Mouse (Mus musculus) MEL (cell line): ENCODE results near the gene St13.

Experiments used
- BHLHE40 ChIP-seq: IDR thresholded peaks from 2 replicates; pipeline ENCODE4 v1.6.1; 2012; ENCODE audit warnings: low read depth, mild to moderate bottlenecking, inconsistent platforms, low read length, improper control_type of control experiment, borderline replicate concordance
- CTCF ChIP-seq, 3 experiments: IDR thresholded peaks in 2 of 3; conservative IDR thresholded peaks in 1 of 3; 2 replicates each; pipeline ENCODE4 v1.5.1; 2011 to 2012; ENCODE audit warnings: low read length in 3 of 3, low read depth in 2 of 3, mild to moderate bottlenecking in 2 of 3, improper control_type of control experiment in 1 of 3, inconsistent platforms in 1 of 3, mixed read lengths in 1 of 3, moderate library complexity in 1 of 3; ENCODE audit not compliant: control insufficient read depth in 1 of 3, insufficient read depth in 1 of 3, poor library complexity in 1 of 3, severe bottlenecking in 1 of 3
- ETS1 ChIP-seq: IDR thresholded peaks from 2 replicates; pipeline ENCODE4 v1.6.1; 2012; ENCODE audit warnings: low read depth, mild to moderate bottlenecking, inconsistent platforms, low read length, improper control_type of control experiment, moderate library complexity
- GATA1 ChIP-seq: IDR thresholded peaks from 2 replicates; pipeline ENCODE4 v1.6.1; 2011; ENCODE audit warnings: low read depth, low read length, improper control_type of control experiment
- JUND ChIP-seq: IDR thresholded peaks from 2 replicates; pipeline ENCODE4 v1.6.1; 2011; ENCODE audit warnings: low read depth, mild to moderate bottlenecking, improper control_type of control experiment, low read length
- MAX ChIP-seq: IDR thresholded peaks from 2 replicates; pipeline ENCODE4 v1.6.1; 2011; ENCODE audit warnings: low read length, improper control_type of control experiment
- MEF2A ChIP-seq: IDR thresholded peaks from 2 replicates; pipeline ENCODE4 v1.6.1; 2014; ENCODE audit warnings: low read depth, mild to moderate bottlenecking, inconsistent platforms, low read length, improper control_type of control experiment; ENCODE audit not compliant: poor library complexity, insufficient replicate concordance, severe bottlenecking; ENCODE audit errors: extremely low read depth
- MYC ChIP-seq: IDR thresholded peaks from 2 replicates; pipeline ENCODE4 v1.6.1; 2011; ENCODE audit warnings: low read depth, mild to moderate bottlenecking, low read length, improper control_type of control experiment, moderate library complexity
- POLR2A ChIP-seq, 2 experiments: IDR thresholded peaks; 2 replicates each; pipeline ENCODE4 v1.6.1; 2011 to 2012; ENCODE audit warnings: low read length in 2 of 2, mild to moderate bottlenecking in 2 of 2, control low read depth in 1 of 2, improper control_type of control experiment in 1 of 2, low read depth in 1 of 2, moderate library complexity in 1 of 2; ENCODE audit not compliant: control insufficient read depth in 1 of 2, insufficient read depth in 1 of 2, poor library complexity in 1 of 2
- POLR2AphosphoS2 ChIP-seq: IDR thresholded peaks from 2 replicates; pipeline ENCODE4 v1.6.1; 2011; ENCODE audit warnings: low read length, improper control_type of control experiment
- TBP ChIP-seq: IDR thresholded peaks from 2 replicates; pipeline ENCODE4 v1.8.0; 2011; ENCODE audit warnings: low read depth, low read length, improper control_type of control experiment
- TCF12 ChIP-seq: IDR thresholded peaks from 2 replicates; pipeline ENCODE4 v1.6.1; 2014; ENCODE audit warnings: low read depth, mild to moderate bottlenecking, inconsistent platforms, low read length, improper control_type of control experiment, moderate library complexity
- UBTF ChIP-seq: IDR thresholded peaks from 2 replicates; pipeline ENCODE4 v1.6.1; 2012; ENCODE audit warnings: low read depth, mild to moderate bottlenecking, inconsistent platforms, low read length, improper control_type of control experiment, moderate library complexity, borderline replicate concordance; ENCODE audit not compliant: insufficient read depth

DNA sequence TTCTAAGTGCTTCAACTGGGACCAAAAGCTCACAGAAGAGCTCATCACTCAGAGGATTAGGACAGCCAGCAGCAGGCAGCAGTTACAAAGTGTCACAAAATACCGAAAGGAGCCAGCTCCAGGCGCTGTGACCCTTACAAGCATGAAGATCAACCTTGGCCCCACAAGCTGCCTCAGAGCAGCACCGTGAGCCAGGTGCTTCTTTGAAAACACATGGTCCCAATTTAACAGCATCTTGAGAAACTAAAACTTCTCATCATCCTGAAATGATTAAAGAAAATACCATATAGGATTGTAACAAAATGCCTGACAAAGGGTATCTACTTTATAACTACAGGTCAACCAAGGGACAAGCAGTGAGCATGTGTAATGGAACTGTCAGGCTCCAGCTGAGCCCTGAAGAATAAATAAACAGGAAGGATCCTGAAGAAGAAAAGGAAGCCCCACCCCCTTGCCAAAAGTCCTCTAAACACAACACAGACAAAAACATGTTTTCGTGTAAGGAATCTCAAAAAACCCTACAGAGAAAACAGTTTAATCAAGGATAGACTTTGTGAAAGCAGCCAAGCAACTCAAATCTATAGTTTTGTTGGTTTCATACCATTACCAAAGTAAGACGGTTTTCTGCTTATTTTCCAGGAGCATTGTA, 70.0 kb downstream of the St13 start:
- TF ChIP-seq CTCF (IDR thresholded peaks at IDR 0.05 in 2 of 3, conservative IDR thresholded peaks at IDR 0.05 in 1 of 3; ENCODE audit: control insufficient read depth in 1 of 3, insufficient read depth in 1 of 3, low read depth in 2 of 3, low read length in 3 of 3, poor library complexity in 1 of 3, severe bottlenecking in 1 of 3): no peak
- no peak for TF ChIP-seq TBP
- no peak for TF ChIP-seq BHLHE40
- TF ChIP-seq MEF2A: no peak
- TF ChIP-seq MAX: no peak
- TF ChIP-seq POLR2AphosphoS2: no peak
- no peak for TF ChIP-seq TCF12
- no peak for TF ChIP-seq JUND
- no peak for TF ChIP-seq UBTF
- TF ChIP-seq MYC: no peak
- no peak for TF ChIP-seq POLR2A (IDR thresholded peaks at IDR 0.05; ENCODE audit: control insufficient read depth in 1 of 2, insufficient read depth in 1 of 2, low read depth in 1 of 2, low read length in 2 of 2, poor library complexity in 1 of 2)
- no peak for TF ChIP-seq GATA1
- TF ChIP-seq ETS1: no peak
